Mouse (Mus musculus) layer of hippocampus, adult 2 months (tissue): ENCODE data around the gene Galnt6. TPM values are rescaled to one million over a fixed set of nuclear protein-coding genes. Genes with fewer than 3 reads are reported as not detected.
A peak's percentile ranks its signal among the peaks of the same experiment; 100 is the strongest.

ENCODE experiments used
- DNase-seq, 2 experiments: peaks; one replicate each; pipeline ENCODE4 v3.0.0; 2022; ENCODE audit warnings: low spot score in 2 of 2
- H3K27ac ChIP-seq: fragments of 200-600 bp; 2 replicates; pipeline ENCODE4 v1.8.1; 2022
- H3K4me3 ChIP-seq: fragments of 200-600 bp; 2 replicates; pipeline ENCODE4 v1.8.1; 2022; ENCODE audit warnings: mild to moderate bottlenecking
- CTCF ChIP-seq: fragments of 200-600 bp; conservative IDR thresholded peaks from 2 replicates; pipeline ENCODE4 v1.8.1; 2022; ENCODE audit warnings: antibody characterized with exemption, mild to moderate bottlenecking, moderate library complexity
- total RNA-seq, 2 experiments: library from RNA; stranded (reverse); gene quantifications; 2 replicates each; pipeline ENCODE4 v1.2.3; 2021

Gene Galnt6
- total RNA-seq, 2 experiments from 2014 or later: 5.6 to 7.0 TPM

DNA sequence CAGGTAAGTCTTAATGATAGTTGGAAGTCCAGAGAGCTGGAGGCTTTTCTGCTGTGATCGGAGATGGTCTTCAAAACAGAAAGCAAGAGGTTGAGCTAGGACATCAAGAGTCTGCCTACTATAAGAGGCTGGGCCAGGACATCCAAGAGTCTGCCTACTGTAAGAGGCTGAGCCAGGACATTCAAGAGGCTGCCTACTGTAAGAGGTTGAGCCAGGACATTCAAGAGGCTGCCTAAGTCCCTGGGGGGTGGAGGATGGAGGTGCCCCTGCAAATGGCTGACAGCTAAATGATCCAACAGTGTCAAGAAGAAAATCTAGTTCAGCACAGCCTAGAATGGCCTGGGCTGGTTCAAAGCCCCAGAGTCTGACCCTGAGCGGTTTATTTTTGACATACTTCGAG, 19.4 kb upstream of the Galnt6 start:
- H3K4me3 ChIP-seq: no peak overlapping the region
- no peak for DNase-seq
- no peak for TF ChIP-seq CTCF
- H3K27ac ChIP-seq: no peak overlapping the region

GRCm38 (mm10) chr15:100747121-100747963, 18.2 kb upstream of the Galnt6 start:
- H3K27ac ChIP-seq: 0 out of 2 replicates have a peak overlapping the region, but pooled peaks have one; percentile 2
- no peak for DNase-seq
- TF ChIP-seq CTCF: no peak
- H3K4me3 ChIP-seq: peak overlapping the region; percentile 40

DNA sequence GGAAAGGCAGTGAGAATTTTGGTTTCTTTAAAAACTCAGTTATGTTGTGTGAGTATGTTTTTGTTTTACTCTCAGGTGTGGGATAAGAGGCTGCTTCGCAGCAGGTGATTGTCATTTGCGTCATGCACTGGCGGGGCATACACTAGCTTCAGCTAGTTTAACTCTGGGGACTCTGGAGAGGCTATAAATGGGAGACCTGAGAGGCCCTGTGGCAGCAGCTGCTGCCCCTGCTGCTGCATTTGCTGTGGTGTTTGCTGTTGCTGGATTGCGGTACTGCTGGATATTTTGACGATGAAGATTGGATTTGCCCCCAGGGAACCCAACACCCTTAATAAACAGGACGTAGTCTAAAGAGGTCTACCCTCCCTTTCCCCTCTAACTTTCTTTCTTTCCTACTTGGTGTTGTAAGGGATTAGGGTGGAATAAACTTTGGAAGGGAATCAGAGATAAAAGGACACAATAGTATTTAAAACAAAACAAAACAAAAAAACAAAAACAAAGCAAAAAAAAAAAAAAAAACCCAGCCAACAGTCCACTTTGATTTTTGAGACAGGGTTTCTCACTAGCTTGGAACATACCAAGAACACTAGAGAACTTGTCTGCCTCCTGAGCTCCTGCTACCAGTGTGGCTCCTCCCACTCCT, 17.4 kb upstream of the Galnt6 start:
- no peak overlapping the region for H3K27ac ChIP-seq
- peak overlapping the region; percentile 26; the same call in 1 of the 2 replicates for H3K4me3 ChIP-seq
- TF ChIP-seq CTCF: no peak
- no peak for DNase-seq

DNA sequence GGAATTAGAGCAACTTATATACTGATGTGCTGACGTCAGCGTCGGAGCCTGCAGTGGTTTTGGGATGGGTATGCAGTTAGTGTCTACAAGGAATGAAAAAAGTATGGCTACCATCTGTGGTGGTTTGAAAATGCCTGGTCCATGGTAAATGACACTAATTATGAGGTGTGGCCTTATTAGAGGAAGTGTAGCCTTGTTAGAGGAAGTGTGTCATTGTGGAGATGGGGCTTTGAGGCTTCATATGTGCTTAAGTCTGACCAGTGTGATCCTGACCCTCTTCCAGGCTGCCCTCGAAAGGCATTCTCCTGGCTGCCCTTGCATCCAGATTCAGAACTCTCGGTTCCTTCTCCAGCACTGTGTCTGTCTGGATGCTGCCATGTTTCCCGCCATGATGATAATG, 14.1 kb upstream of the Galnt6 start:
- H3K27ac ChIP-seq: no peak overlapping the region
- no peak for TF ChIP-seq CTCF
- no peak overlapping the region for H3K4me3 ChIP-seq
- DNase-seq: no peak

- Histone ChIP-seq H3K4me3 (no peak overlapping the region), H3K27ac (no peak overlapping the region)
- DNase-seq: no peak
- TF ChIP-seq CTCF: no peak
These were observed 10.3 kb upstream of the Galnt6 start for GRCm38 (mm10) chr15:100739442-100739841.

GRCm38 (mm10) chr15:100738351-100738781, 9.2 kb upstream of the Galnt6 start:
- no peak overlapping the region for H3K4me3 ChIP-seq
- H3K27ac ChIP-seq: no peak overlapping the region
- no peak for DNase-seq
- TF ChIP-seq CTCF: no peak

DNA sequence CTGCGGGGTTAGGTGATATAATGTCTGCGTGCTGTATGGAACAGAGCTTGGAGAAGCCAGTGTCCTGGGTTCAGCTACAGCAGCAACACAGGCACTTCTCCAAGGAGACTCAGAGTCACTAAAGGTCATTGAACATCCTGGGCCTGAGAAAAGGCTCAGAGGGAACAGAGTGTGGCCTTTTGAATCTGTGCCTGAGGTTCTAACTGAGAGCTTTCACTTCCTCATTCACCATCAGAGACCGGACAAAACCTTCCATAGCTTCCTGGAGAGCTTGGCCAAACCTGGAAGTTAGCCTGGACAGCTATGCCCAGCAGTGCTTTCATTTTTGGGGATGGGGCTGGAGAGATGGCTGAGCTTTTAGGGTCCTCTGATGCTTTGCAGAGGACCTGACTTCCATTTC, 8.5 kb upstream of the Galnt6 start:
- H3K27ac ChIP-seq: no peak overlapping the region

GRCm38 (mm10) chr15:100735953-100736300, 6.8 kb upstream of the Galnt6 start:
- H3K4me3 ChIP-seq: no peak overlapping the region
- no peak overlapping the region for H3K27ac ChIP-seq
- TF ChIP-seq CTCF: no peak
- DNase-seq: no peak

More for the DNA sequence above, 8.5 kb upstream of the Galnt6 start:
- no peak for DNase-seq
- TF ChIP-seq CTCF: no peak
- no peak overlapping the region for H3K4me3 ChIP-seq

- TF ChIP-seq CTCF: no peak
- Histone ChIP-seq H3K4me3 (no peak overlapping the region), H3K27ac (no peak overlapping the region)
- DNase-seq: no peak
These were observed 6.1 kb upstream of the Galnt6 start for GRCm38 (mm10) chr15:100735095-100735952.

DNA sequence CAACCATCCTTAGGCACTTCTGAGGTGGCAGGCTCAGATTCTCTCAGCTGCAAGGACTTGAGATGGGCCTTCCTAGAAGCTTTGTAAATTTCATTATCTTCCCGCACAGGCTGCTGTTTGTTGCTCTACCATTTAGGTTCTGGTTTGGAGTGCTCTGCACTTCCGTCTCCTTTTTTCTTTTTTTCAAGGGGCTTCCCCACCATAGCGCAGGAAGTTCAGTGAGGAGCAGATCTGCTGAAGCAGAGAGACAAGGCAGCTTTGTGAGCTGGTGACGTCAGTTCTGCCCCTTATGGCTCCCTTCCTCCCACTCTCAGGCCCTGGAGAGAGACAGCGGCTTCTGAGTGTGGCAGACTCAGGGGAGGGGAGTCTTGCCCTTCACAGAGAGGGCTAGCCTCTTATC, 3.4 kb upstream of the Galnt6 start:
- no peak for TF ChIP-seq CTCF
- no peak overlapping the region for H3K27ac ChIP-seq
- DNase-seq: no peak

DNA sequence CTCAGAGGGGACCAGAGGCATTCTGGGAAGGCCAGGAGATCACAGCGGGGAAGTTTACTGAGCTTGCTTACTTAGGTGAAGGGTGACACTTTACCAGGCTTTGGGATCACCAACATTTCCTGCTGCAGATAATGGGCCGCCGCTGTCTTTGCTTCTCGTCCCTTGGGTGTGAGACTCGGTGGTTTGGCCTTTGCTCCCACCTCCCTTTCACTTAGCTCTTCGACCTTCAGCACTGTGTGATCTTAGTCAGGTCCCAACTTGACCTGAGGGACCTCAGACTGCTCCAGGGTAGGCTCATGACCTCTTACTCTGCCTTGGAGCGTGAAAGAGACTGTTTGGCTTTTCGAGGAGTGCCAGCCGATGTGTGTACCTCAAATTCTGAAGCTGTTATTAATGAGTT, 1.9 kb upstream of the Galnt6 start:
- Histone ChIP-seq H3K27ac (no peak overlapping the region), H3K4me3 (no peak overlapping the region)
- no peak for DNase-seq
- no peak for TF ChIP-seq CTCF

More for the DNA sequence above, 3.4 kb upstream of the Galnt6 start:
- H3K4me3 ChIP-seq: no peak overlapping the region

DNA sequence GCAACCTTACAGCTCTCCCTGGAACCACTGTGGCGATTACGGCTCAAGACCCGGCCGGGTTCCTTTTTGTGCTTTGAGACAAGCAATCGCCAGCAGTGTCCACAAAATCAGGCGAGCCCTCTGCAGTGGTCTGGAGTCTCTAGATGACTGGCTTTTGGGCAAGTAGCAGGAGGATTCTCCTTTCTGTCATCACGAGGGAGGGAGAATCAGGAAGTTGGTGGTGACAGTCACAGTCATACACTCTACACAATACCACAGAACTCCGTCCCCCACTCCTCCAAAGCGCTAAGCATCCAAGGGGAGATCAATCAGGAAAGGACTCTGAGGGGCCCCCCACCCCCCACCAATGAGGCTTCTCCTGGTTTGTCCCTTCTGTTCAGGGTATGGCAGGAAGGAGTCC, 590 bp downstream of the Galnt6 start:
- H3K27ac ChIP-seq: peak overlapping the region; percentile 70; the same call in 1 of the 2 replicates
- no peak for TF ChIP-seq CTCF
- DNase-seq: no peak
- peak overlapping the region; percentile 38 for H3K4me3 ChIP-seq

DNA sequence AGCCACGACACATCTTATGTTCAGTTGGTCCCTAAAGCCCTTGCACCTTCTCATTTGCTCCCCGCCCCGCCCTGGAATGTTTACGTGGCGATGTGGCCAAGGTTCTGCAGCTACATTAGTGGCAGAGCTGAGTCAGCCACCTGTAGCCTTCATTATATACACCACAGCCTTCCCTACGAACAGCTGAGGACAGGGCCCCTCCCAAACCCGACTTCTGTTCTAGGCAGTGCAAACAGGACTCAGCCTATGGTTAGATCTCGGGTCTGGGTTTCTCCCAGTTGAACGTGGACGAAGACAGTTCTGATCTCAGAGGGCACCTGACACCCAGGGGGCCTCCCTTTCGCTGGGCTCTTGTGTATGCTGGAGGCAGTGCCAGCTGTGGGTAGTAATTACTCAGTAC, 1.3 kb downstream of the Galnt6 start:
- Histone ChIP-seq H3K4me3 (no peak overlapping the region), H3K27ac (peak overlapping the region; percentile 70)
- DNase-seq: no peak
- no peak for TF ChIP-seq CTCF
